Mouse (Mus musculus): ENCODE measurements at regions not wholly inside any gene's neighbourhood (a gene's known extent, or its start where the extent isn't known, plus 50 kb on each side); places are given as distances from the start of the nearest gene placed in this dataset.

GRCm38 (mm10) chr19:26323682-26324081, 281.2 kb upstream of the Smarca2 start:
- TF ChIP-seq ZC3H11A (IDR thresholded peaks at IDR 0.05; ENCODE audit: borderline replicate concordance, low read depth, low read length) (no peak), HCFC1 (IDR thresholded peaks at IDR 0.05; ENCODE audit: borderline replicate concordance, insufficient read depth, low read length) (no peak), ZNF384 (IDR thresholded peaks at IDR 0.05; ENCODE audit: low read depth, low read length) (no peak), CHD2 (IDR thresholded peaks at IDR 0.05; ENCODE audit: low read depth, low read length) (no peak)
- DNase-seq (ENCODE audit: low read depth, low spot score) = no peak
- in situ Hi-C loops (cut with MboI; ENCODE audit: low sequenced_read_pairs in 2 of 2, unreplicated experiment in 2 of 2) = no loop called here
- Histone ChIP-seq H3K4me3 (ENCODE audit: insufficient read depth in 1 of 2, low read depth in 1 of 2, low read length in 2 of 2, poor library complexity in 1 of 2, severe bottlenecking in 1 of 2) (no peak overlapping the region), H3K4me1 (ENCODE audit: control insufficient read depth in 2 of 2, insufficient read depth in 2 of 2, low read length in 2 of 2, poor library complexity in 1 of 2) (no peaks in the 10 kb centered on the region), H3K9ac (ENCODE audit: insufficient read depth, low read depth, low read length, poor library complexity, severe bottlenecking) (no peak overlapping the region), H3K27ac (ENCODE audit: insufficient read depth, low read depth, low read length, poor library complexity, severe bottlenecking) (0 out of 2 replicates have a peak overlapping the region, but pooled peaks have one; percentile 31), H3K9me3 (ENCODE audit: control insufficient read depth, insufficient read depth, low read depth, low read length) (no peaks in the 10 kb centered on the region), H3K36me3 (ENCODE audit: control insufficient read depth, insufficient read depth, low read length, poor library complexity, severe bottlenecking) (no peaks in the 10 kb centered on the region)

GRCm38 (mm10) chr19:26339120-26339519, 265.7 kb upstream of the Smarca2 start:
- H3K9me3 ChIP-seq (ENCODE audit: control insufficient read depth, insufficient read depth, low read depth, low read length) = no peaks in the 10 kb centered on the region
- no peak overlapping the region for H3K4me3 ChIP-seq (ENCODE audit: insufficient read depth in 1 of 2, low read depth in 1 of 2, low read length in 2 of 2, poor library complexity in 1 of 2, severe bottlenecking in 1 of 2)
- TF ChIP-seq ZC3H11A (IDR thresholded peaks at IDR 0.05; ENCODE audit: borderline replicate concordance, low read depth, low read length) (no peak), ZNF384 (IDR thresholded peaks at IDR 0.05; ENCODE audit: low read depth, low read length) (no peak), CHD2 (IDR thresholded peaks at IDR 0.05; ENCODE audit: low read depth, low read length) (no peak), HCFC1 (IDR thresholded peaks at IDR 0.05; ENCODE audit: borderline replicate concordance, insufficient read depth, low read length) (no peak), MAFK (IDR thresholded peaks at IDR 0.05; ENCODE audit: insufficient read depth, low read depth, low read length) (no peak)
- no peak overlapping the region for H3K27ac ChIP-seq (ENCODE audit: insufficient read depth, low read depth, low read length, poor library complexity, severe bottlenecking)
- in situ Hi-C loops (cut with MboI; ENCODE audit: low sequenced_read_pairs in 2 of 2, unreplicated experiment in 2 of 2) = no loop called here
- no peak for DNase-seq (ENCODE audit: low read depth, low spot score)
- H3K36me3 ChIP-seq (ENCODE audit: control insufficient read depth, insufficient read depth, low read length, poor library complexity, severe bottlenecking) = no peaks in the 10 kb centered on the region
- no peaks in the 10 kb centered on the region for H3K4me1 ChIP-seq (ENCODE audit: control insufficient read depth in 2 of 2, insufficient read depth in 2 of 2, low read length in 2 of 2, poor library complexity in 1 of 2)
- H3K9ac ChIP-seq (ENCODE audit: insufficient read depth, low read depth, low read length, poor library complexity, severe bottlenecking) = no peak overlapping the region

GRCm38 (mm10) chr19:26340155-26340554, 264.7 kb upstream of the Smarca2 start:
- DNase-seq (ENCODE audit: low read depth, low spot score) = no peak
- H3K9ac ChIP-seq (ENCODE audit: insufficient read depth, low read depth, low read length, poor library complexity, severe bottlenecking) = no peak overlapping the region
- H3K27ac ChIP-seq (ENCODE audit: insufficient read depth, low read depth, low read length, poor library complexity, severe bottlenecking) = no peak overlapping the region
- no peaks in the 10 kb centered on the region for H3K9me3 ChIP-seq (ENCODE audit: control insufficient read depth, insufficient read depth, low read depth, low read length)
- TF ChIP-seq MAFK (IDR thresholded peaks at IDR 0.05; ENCODE audit: insufficient read depth, low read depth, low read length) = no peak
- no peak for TF ChIP-seq ZNF384 (IDR thresholded peaks at IDR 0.05; ENCODE audit: low read depth, low read length)
- no peak for TF ChIP-seq CHD2 (IDR thresholded peaks at IDR 0.05; ENCODE audit: low read depth, low read length)
- TF ChIP-seq ZC3H11A (IDR thresholded peaks at IDR 0.05; ENCODE audit: borderline replicate concordance, low read depth, low read length) = no peak
- TF ChIP-seq HCFC1 (IDR thresholded peaks at IDR 0.05; ENCODE audit: borderline replicate concordance, insufficient read depth, low read length) = no peak
- no peaks in the 10 kb centered on the region for H3K4me1 ChIP-seq (ENCODE audit: control insufficient read depth in 2 of 2, insufficient read depth in 2 of 2, low read length in 2 of 2, poor library complexity in 1 of 2)
- no peak overlapping the region for H3K4me3 ChIP-seq (ENCODE audit: insufficient read depth in 1 of 2, low read depth in 1 of 2, low read length in 2 of 2, poor library complexity in 1 of 2, severe bottlenecking in 1 of 2)
- no peaks in the 10 kb centered on the region for H3K36me3 ChIP-seq (ENCODE audit: control insufficient read depth, insufficient read depth, low read length, poor library complexity, severe bottlenecking)
- in situ Hi-C loops (cut with MboI; ENCODE audit: low sequenced_read_pairs in 2 of 2, unreplicated experiment in 2 of 2) = no loop called here

GRCm38 (mm10) chr19:26355054-26355453, 249.8 kb upstream of the Smarca2 start:
- Histone ChIP-seq H3K9me3 (ENCODE audit: control insufficient read depth, insufficient read depth, low read depth, low read length) (no peaks in the 10 kb centered on the region), H3K9ac (ENCODE audit: insufficient read depth, low read depth, low read length, poor library complexity, severe bottlenecking) (no peak overlapping the region), H3K27ac (ENCODE audit: insufficient read depth, low read depth, low read length, poor library complexity, severe bottlenecking) (no peak overlapping the region), H3K4me1 (ENCODE audit: control insufficient read depth in 2 of 2, insufficient read depth in 2 of 2, low read length in 2 of 2, poor library complexity in 1 of 2) (no peaks in the 10 kb centered on the region), H3K36me3 (ENCODE audit: control insufficient read depth, insufficient read depth, low read length, poor library complexity, severe bottlenecking) (no peaks in the 10 kb centered on the region), H3K4me3 (ENCODE audit: insufficient read depth in 1 of 2, low read depth in 1 of 2, low read length in 2 of 2, poor library complexity in 1 of 2, severe bottlenecking in 1 of 2) (no peak overlapping the region)
- in situ Hi-C loops (cut with MboI; ENCODE audit: low sequenced_read_pairs in 2 of 2, unreplicated experiment in 2 of 2) = no loop called here
- no peak for DNase-seq (ENCODE audit: low read depth, low spot score)
- TF ChIP-seq HCFC1 (IDR thresholded peaks at IDR 0.05; ENCODE audit: borderline replicate concordance, insufficient read depth, low read length) = no peak
- TF ChIP-seq MAFK (IDR thresholded peaks at IDR 0.05; ENCODE audit: insufficient read depth, low read depth, low read length) = no peak
- TF ChIP-seq CHD2 (IDR thresholded peaks at IDR 0.05; ENCODE audit: low read depth, low read length) = no peak
- no peak for TF ChIP-seq ZNF384 (IDR thresholded peaks at IDR 0.05; ENCODE audit: low read depth, low read length)
- no peak for TF ChIP-seq ZC3H11A (IDR thresholded peaks at IDR 0.05; ENCODE audit: borderline replicate concordance, low read depth, low read length)

- H3K4me3 ChIP-seq (ENCODE audit: insufficient read depth in 1 of 2, low read depth in 1 of 2, low read length in 2 of 2, poor library complexity in 1 of 2, severe bottlenecking in 1 of 2) = no peak overlapping the region
- DNase-seq (ENCODE audit: low read depth, low spot score) = no peak
- H3K4me1 ChIP-seq (ENCODE audit: control insufficient read depth in 2 of 2, insufficient read depth in 2 of 2, low read length in 2 of 2, poor library complexity in 1 of 2) = no peaks in the 10 kb centered on the region
- H3K9me3 ChIP-seq (ENCODE audit: control insufficient read depth, insufficient read depth, low read depth, low read length) = no peaks in the 10 kb centered on the region
- H3K9ac ChIP-seq (ENCODE audit: insufficient read depth, low read depth, low read length, poor library complexity, severe bottlenecking) = no peak overlapping the region
- in situ Hi-C loops (cut with MboI; ENCODE audit: low sequenced_read_pairs in 2 of 2, unreplicated experiment in 2 of 2) = no loop called here
- TF ChIP-seq HCFC1 (IDR thresholded peaks at IDR 0.05; ENCODE audit: borderline replicate concordance, insufficient read depth, low read length) (no peak), ZNF384 (IDR thresholded peaks at IDR 0.05; ENCODE audit: low read depth, low read length) (no peak)
- no peaks in the 10 kb centered on the region for H3K36me3 ChIP-seq (ENCODE audit: control insufficient read depth, insufficient read depth, low read length, poor library complexity, severe bottlenecking)
- H3K27ac ChIP-seq (ENCODE audit: insufficient read depth, low read depth, low read length, poor library complexity, severe bottlenecking) = no peak overlapping the region
Observed at GRCm38 (mm10) chr19:26383961-26384381, 220.9 kb upstream of the Smarca2 start.
